Mouse (Mus musculus): ENCODE data around the gene Gm15155.

GRCm38 (mm10) chrX:155903108-155903507, 278.6 kb downstream of the Gm15155 start:
- TF ChIP-seq POLR2A (IDR thresholded peaks at IDR 0.05; ENCODE audit: borderline replicate concordance, insufficient read depth, low read length) (no peak), CTCF (IDR thresholded peaks at IDR 0.05; ENCODE audit: borderline replicate concordance, insufficient read depth, low read depth, low read length) (no peak)

Measured in cerebellum, adult 2 months (tissue).